Mouse (Mus musculus) lung, postnatal 0 days (tissue): ENCODE measurements around the gene Snx9. TPM values are rescaled to one million over a fixed set of nuclear protein-coding genes. Genes with fewer than 3 reads are reported as not detected.
A peak's percentile ranks its signal among the peaks of the same experiment; 100 is the strongest.

Source experiments
- ATAC-seq: fragments of 200-750 bp; cut with Nextera tagmentation; 2 replicates; pipeline ENCODE4 v1.8.0; 2017; ENCODE audit warnings: moderate library complexity
- DNase-seq: peaks from one replicate; pipeline ENCODE4 v3.0.0-alpha.2; 2016; ENCODE audit warnings: low spot score
- H3K27ac ChIP-seq: fragments of 300-500 bp; sonication (generic); 2 replicates; pipeline ENCODE4 v1.5.1; 2014; ENCODE audit warnings: antibody characterized with exemption, mild to moderate bottlenecking, low read length, mixed read lengths
- H3K27me3 ChIP-seq: fragments of 300-500 bp; sonication (generic); replicated peaks from 2 replicates; pipeline ENCODE4 v1.6.1; 2014; ENCODE audit warnings: low read length, mixed read lengths; ENCODE audit not compliant: insufficient read depth
- H3K36me3 ChIP-seq: fragments of 300-500 bp; sonication (generic); 2 replicates; pipeline ENCODE4 v1.6.1; 2014; ENCODE audit warnings: low read length, mixed read lengths; ENCODE audit not compliant: insufficient read depth
- H3K4me1 ChIP-seq: fragments of 300-500 bp; sonication (generic); 2 replicates; pipeline ENCODE4 v1.6.1; 2014; ENCODE audit warnings: antibody characterized with exemption, low read depth, low read length, mixed read lengths; ENCODE audit not compliant: insufficient read depth
- H3K4me2 ChIP-seq: fragments of 300-500 bp; sonication (generic); replicated peaks from 2 replicates; pipeline ENCODE4 v1.6.1; 2014; ENCODE audit warnings: low read depth, mild to moderate bottlenecking, low read length, moderate library complexity, mixed read lengths
- H3K4me3 ChIP-seq: fragments of 300-500 bp; sonication (generic); 2 replicates; pipeline ENCODE4 v1.5.1; 2014; ENCODE audit warnings: low read depth, low read length
- H3K9ac ChIP-seq: fragments of 300-500 bp; sonication (generic); replicated peaks from 2 replicates; pipeline ENCODE4 v1.6.1; 2014; ENCODE audit warnings: low read depth, mild to moderate bottlenecking
- H3K9me3 ChIP-seq: fragments of 300-500 bp; sonication (generic); 2 replicates; pipeline ENCODE4 v1.6.1; 2016; ENCODE audit warnings: low read length, mixed read lengths
- CTCF ChIP-seq: IDR thresholded peaks from 2 replicates; pipeline ENCODE4 v1.5.1; 2016; ENCODE audit warnings: antibody characterized with exemption, mild to moderate bottlenecking
- EP300 ChIP-seq: IDR thresholded peaks from 2 replicates; pipeline ENCODE4 v1.6.1; 2016; ENCODE audit warnings: antibody characterized with exemption, mild to moderate bottlenecking, control low read depth
- whole genome bisulfite sequencing: fragments of 180-500 bp; shearing (Covaris S2); extraction: QIAGEN DNeasy Blood & Tissue Kit; methylation state at CpG from one replicate; pipeline ENCODE4 v1.1.7; 2014; 5-methylcytosine and 5-hydroxymethylcytosine counted together
- polyA plus RNA-seq: library from polyadenylated mRNA; unstranded; fragments of >200 nt; fragmentation: Nextera tagmentation; extraction: Ambion mirVana; gene quantifications from 2 replicates; pipeline ENCODE4 v1.2.1, GENCODE M21; 2015

Gene Snx9
- polyA plus RNA-seq, 1 experiment from 2014 or later: 26.3 TPM

DNA sequence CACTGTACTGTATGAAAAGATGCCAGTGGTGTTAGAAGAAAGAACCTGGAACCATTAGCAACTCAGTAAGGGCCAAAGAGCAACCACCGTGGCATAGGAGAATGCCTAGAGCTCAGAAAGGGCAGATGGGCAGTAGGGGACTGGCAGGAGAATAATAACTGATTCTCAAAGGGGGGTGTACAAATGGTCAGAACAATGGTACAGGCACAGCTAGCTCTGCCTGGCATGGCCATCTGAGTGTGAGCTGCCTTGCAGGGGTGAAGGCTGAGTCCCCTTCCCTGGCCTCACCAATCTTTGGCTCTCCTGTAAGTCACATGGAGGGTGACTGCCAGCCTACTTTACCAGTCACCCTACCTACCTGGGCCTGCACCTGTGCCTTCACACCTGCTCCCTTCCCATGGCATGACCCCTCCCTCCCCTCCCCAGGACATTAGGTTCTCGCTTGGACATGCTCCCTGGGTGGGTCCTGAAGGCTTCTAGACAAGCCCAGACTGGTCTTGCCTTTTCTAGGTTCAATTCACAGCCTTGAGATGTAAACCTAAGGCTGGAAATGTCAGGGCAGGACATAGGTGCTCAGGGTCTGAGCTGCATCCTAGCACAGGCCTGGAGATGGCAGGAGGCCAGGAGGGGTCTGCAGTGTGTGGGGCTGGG lies 115.3 kb downstream of the Snx9 start:
- Histone ChIP-seq H3K27ac (no peak overlapping the region), H3K4me1 (no peaks in the 10 kb centered on the region), H3K36me3 (no peaks in the 10 kb centered on the region), H3K4me3 (no peak overlapping the region), H3K9ac (no peak overlapping the region), H3K4me2 (no peak overlapping the region), H3K27me3 (no peaks in the 10 kb centered on the region), H3K9me3 (no peaks in the 10 kb centered on the region)
- 91% methylated on average over 2 of the region's 2 CpGs for WGBS
- ATAC-seq (no peak), DNase-seq (no peak)
- TF ChIP-seq CTCF (no peak), EP300 (no peak)

DNA sequence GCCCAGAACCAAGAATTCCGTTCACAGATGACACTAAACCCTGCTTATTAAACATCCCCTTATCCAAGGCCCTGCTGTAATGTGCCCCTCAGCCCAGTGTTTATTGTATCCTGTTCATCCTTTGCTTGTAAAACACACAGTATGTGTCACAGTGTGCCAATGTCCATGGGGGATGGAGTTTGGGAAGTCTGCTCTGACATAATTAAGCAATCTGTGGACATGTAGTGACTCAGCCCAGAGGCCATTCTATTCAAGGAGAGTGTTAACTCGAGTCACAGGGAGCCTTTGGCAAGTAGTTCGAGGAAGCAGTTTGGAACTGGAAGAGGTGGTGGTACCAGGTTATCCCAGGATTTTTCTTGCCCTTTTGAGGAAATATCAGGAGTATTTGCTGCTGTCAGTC lies 116.0 kb downstream of the Snx9 start:
- H3K27ac ChIP-seq: no peak overlapping the region
- 61% methylated on average over 3 of the region's 3 CpGs for WGBS
- ATAC-seq: peak; percentile 69

DNA sequence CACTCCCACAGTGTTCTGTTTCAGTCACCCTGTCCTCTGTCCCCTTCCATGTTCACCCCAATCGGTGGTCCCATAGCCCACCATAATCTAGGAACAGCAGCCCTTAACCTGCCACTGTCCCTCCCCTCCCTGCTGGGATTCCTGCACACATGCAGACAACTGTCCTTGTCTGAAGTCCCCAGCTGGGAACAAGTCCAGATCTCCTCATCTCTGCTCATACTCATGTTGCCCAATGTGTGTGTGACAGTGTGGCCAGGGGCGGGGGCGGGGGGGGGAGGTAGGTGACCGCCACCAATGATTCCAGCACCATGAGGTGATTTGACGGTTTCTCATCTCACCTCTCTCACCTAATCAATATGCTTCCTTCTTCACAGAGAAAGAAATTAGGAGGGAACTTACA lies 117.1 kb downstream of the Snx9 start:
- no peak overlapping the region for H3K4me2 ChIP-seq
- no peak overlapping the region for H3K4me3 ChIP-seq
- no peaks in the 10 kb centered on the region for H3K9me3 ChIP-seq
- H3K27me3 ChIP-seq: no peaks in the 10 kb centered on the region
- H3K36me3 ChIP-seq: no peaks in the 10 kb centered on the region
- H3K27ac ChIP-seq: no peak overlapping the region
- 81% methylated on average over 5 of the region's 5 CpGs for WGBS
- TF ChIP-seq EP300: no peak
- no peak for TF ChIP-seq CTCF
- H3K9ac ChIP-seq: no peak overlapping the region
- DNase-seq (no peak), ATAC-seq (no peak)
- no peaks in the 10 kb centered on the region for H3K4me1 ChIP-seq

More for the DNA sequence above, 116.0 kb downstream of the Snx9 start:
- Histone ChIP-seq H3K4me2 (no peak overlapping the region), H3K27me3 (no peaks in the 10 kb centered on the region), H3K36me3 (no peaks in the 10 kb centered on the region), H3K4me1 (no peaks in the 10 kb centered on the region), H3K9ac (no peak overlapping the region), H3K9me3 (no peaks in the 10 kb centered on the region), H3K4me3 (no peak overlapping the region)
- peak; percentile 64 for DNase-seq
- no peak for TF ChIP-seq CTCF
- TF ChIP-seq EP300: no peak

DNA sequence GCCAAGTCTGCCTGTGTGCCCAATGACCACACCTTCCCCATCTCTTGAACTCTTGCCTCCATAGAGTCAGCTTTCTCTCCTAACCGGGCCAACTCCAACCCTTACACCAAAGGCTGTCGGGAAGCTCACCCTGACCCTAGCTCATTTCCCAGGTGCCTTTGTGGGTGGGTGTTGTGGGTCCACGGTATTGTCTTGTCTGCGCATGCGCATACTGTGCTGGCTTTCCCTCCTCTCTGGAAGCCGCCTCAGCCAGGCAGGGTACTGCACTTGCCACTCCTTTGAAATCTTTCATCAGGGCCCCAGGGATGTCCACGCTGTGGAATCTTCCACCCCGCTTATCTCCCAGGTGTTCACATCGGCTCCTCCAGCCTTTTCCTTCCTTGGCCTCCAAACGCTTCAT lies 117.5 kb downstream of the Snx9 start:
- Histone ChIP-seq H3K27ac (no peak overlapping the region), H3K9ac (no peak overlapping the region), H3K4me3 (no peak overlapping the region)

DNA sequence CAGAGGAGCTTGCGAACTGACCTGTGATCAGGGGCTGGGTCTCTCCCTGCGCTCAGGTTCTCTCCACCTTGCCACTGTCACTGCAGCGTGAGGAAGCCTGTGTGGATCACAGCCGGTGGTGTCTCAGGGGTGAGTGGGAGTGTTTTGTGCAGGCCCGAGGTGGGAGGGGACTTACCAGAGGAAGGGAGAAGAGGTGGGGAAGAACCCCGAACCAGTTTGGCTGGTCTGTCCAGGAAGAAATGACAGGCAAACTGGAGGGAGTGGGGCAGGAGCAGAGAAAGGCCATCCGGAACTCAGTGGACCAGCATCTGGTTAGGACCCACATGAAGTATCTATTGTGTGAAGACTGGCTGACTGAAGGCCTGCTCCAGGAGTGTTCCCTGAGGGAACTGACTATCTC lies 118.0 kb downstream of the Snx9 start:
- Histone ChIP-seq H3K27ac (no peak overlapping the region), H3K4me3 (no peak overlapping the region), H3K27me3 (no peaks in the 10 kb centered on the region), H3K36me3 (no peaks in the 10 kb centered on the region), H3K9me3 (no peaks in the 10 kb centered on the region), H3K4me2 (no peak overlapping the region), H3K9ac (no peak overlapping the region), H3K4me1 (no peaks in the 10 kb centered on the region)
- WGBS: 42% methylated on average over 7 of the region's 7 CpGs
- DNase-seq (peak; percentile 44), ATAC-seq (no peak; the same call in 1 of the 2 replicates)
- no peak for TF ChIP-seq CTCF

More for the DNA sequence above, 117.5 kb downstream of the Snx9 start:
- DNase-seq (no peak), ATAC-seq (no peak)
- H3K4me1 ChIP-seq: no peaks in the 10 kb centered on the region
- no peak for TF ChIP-seq CTCF
- TF ChIP-seq EP300: no peak
- H3K36me3 ChIP-seq: no peaks in the 10 kb centered on the region
- no peaks in the 10 kb centered on the region for H3K27me3 ChIP-seq
- 68% methylated on average over 10 of the region's 10 CpGs for WGBS
- no peaks in the 10 kb centered on the region for H3K9me3 ChIP-seq
- no peak overlapping the region for H3K4me2 ChIP-seq

DNA sequence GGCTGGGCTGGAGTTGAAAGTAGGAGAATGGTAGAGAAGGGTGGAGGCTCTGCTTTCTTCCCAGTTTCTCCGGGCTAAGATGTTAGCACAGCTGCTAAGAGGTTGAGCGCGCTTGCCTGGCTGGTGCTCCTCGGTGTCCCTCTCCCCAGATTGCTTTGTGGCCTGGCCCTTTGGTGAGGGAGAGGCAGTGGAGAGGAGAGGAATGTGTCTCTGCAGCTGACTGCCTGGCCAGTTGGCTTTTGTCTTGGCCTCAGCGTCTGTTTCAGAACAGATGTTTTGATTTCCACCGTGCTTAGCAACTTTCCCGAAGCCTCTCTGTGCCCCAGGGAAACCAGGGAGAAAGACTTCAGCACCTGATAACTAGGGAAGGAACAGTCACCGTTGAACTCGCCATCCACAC lies 118.7 kb downstream of the Snx9 start:
- ATAC-seq: peak; percentile 53

DNA sequence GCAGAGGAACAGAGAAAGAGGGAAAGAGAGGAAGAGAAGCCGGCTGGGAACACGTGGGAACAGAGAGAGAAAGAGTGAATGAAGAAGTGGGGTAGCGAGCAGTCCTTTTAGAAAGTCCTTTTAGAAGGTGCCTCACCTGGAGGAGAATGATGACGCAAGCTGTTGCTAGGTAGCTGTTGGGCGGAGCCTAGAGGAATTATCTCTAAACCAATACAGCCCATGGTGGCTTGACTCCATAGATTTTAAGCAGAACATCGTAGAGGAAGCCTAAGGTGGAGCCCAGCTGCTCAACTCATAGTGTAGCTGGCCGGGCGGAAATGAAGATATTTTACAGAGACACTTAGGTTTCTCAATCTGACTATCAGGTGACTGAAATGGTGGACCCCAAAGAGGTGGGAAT lies 122.6 kb downstream of the Snx9 start:
- Histone ChIP-seq H3K9ac (no peak overlapping the region), H3K27ac (no peak overlapping the region), H3K4me1 (no peaks in the 10 kb centered on the region), H3K4me3 (no peak overlapping the region), H3K4me2 (no peak overlapping the region), H3K27me3 (no peaks in the 10 kb centered on the region), H3K36me3 (no peaks in the 10 kb centered on the region), H3K9me3 (no peaks in the 10 kb centered on the region)
- ATAC-seq (no peak), DNase-seq (no peak)
- TF ChIP-seq CTCF (no peak), EP300 (no peak)
- WGBS: 81% methylated on average over 8 of the region's 8 CpGs

More for the DNA sequence above, 118.7 kb downstream of the Snx9 start:
- H3K27ac ChIP-seq: no peak overlapping the region
- no peaks in the 10 kb centered on the region for H3K9me3 ChIP-seq
- peak; percentile 47 for DNase-seq
- no peaks in the 10 kb centered on the region for H3K27me3 ChIP-seq
- H3K4me2 ChIP-seq: no peak overlapping the region
- no peak overlapping the region for H3K9ac ChIP-seq
- no peaks in the 10 kb centered on the region for H3K4me1 ChIP-seq
- TF ChIP-seq EP300 (no peak), CTCF (no peak)
- H3K4me3 ChIP-seq: no peak overlapping the region
- no peaks in the 10 kb centered on the region for H3K36me3 ChIP-seq
- 32% methylated on average over 9 of the region's 9 CpGs for WGBS
